Mouse (Mus musculus) Patski (cell line): ENCODE data around the gene Tmie. TPM values are rescaled to one million over a fixed set of nuclear protein-coding genes. Genes with fewer than 3 reads are reported as not detected.

Source experiments
- ATAC-seq: fragments of 100-300 bp; one replicate; pipeline ENCODE4 v1.8.0; 2021
- CTCF ChIA-PET: fragments of 350-600 bp; sonication (Branson Sonifier 250); formaldehyde crosslinking; loops from one replicate; lab custom pipeline; 2022; ENCODE audit warnings: inconsistent platforms; lab: Charles Lee
- POLR2A ChIA-PET: fragments of 350-600 bp; sonication (Branson Sonifier 250); formaldehyde crosslinking; loops from one replicate; lab custom pipeline; 2022; ENCODE audit warnings: antibody characterized with exemption, inconsistent platforms; lab: Charles Lee
- DNase-seq: peaks from one replicate; pipeline ENCODE4 v3.0.0-alpha.2; 2011; ENCODE audit warnings: low read depth, low spot score
- H3K27me3 ChIP-seq: fragments of 371-371 bp; one replicate; pipeline ENCODE4 v1.5.1; 2021
- CTCF ChIP-seq: fragments of 100-300 bp; IDR thresholded peaks from one replicate; pipeline ENCODE4 v1.5.1; 2021
- in situ Hi-C: fragments of 300-500 bp; cut with MboI; formaldehyde crosslinking; loops from 3 replicates; pipeline ENCODE4 v1.11.1; 2018; ENCODE audit warnings: low pct_unique_long_range_greater_than_20kb, mixed read lengths
- polyA plus RNA-seq: library from polyadenylated mRNA; unstranded; gene quantifications from one replicate; pipeline ENCODE4 v1.2.3, GENCODE M21; 2021

The Tmie gene
- polyA plus RNA-seq, 1 experiment from 2014 or later = 5.1 TPM

GRCm38 (mm10) chr9:110874660-110875191 is 5.2 kb downstream of the Tmie start:
- in situ Hi-C loops = loop anchor here (5.0 to 10.0 kb wide), 3 partner anchors 157 to 450 kb away; no protein-coding TSS in a partner anchor
- POLR2A ChIA-PET = no interaction called here
- H3K27me3 ChIP-seq = no peaks in the 10 kb centered on the region
- no peak for TF ChIP-seq CTCF
- CTCF ChIA-PET = interaction anchor here (2.3 kb wide), 1 partner anchor 93 kb away, joined by 14 read pairs; no protein-coding TSS in a partner anchor
- DNase-seq = no peak
- ATAC-seq = no peak

DNA sequence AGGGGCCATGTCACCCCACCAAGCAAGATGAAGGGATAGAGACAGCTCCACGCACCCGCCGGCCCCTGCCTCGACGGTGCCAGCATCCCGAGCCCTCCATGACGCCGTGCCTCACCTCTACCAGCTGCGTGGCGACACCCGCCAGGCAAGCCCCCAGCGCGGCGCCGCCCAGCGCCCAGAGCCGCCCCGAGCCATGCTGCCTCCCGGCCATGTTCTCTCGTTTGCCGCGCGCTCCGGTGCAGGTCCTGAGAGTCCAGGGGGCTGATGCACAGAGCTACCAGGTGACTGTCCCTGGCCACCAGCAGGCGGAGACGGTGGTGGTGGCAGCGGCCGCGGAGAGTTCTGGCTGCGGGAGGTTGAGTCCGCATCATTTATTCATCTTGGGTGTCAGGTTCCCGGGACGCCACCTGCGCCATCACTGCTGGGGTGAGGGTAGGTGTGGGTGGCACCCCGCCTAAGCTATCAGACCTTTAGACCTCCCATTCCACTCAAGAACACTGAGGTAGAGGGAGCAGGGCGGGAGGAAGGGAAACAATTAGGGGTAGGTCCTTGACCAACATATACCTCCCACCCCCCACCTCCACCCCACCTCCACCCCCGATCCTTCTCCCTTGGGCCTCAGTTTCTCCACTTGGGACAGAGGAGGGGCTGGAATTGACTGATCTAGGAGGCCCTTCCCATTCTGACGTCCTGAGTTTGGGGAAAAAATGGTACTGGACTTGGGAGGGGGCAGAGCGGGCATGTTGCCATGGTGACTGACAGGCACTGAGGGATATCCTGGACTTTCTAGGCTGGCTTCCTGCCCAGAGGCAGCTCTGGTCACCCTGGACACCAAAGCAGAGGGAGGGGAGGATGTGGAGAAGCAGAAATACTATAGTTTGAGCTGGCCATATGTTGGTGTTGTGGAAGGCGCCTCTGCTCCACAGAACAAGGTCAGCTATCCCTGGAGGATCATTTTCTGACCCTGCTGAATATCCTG is 5.9 kb downstream of the Tmie start:
- ChIA-PET CTCF (interaction anchor here (0.7 to 2.3 kb wide), 2 partner anchors 90 to 93 kb away, joined by 3 to 14 read pairs; no protein-coding TSS in a partner anchor), POLR2A (interaction anchor here (1.0 kb wide), 1 partner anchor 92 kb away, joined by 4 read pairs; no protein-coding TSS in a partner anchor)
- H3K27me3 ChIP-seq = no peaks in the 10 kb centered on the region
- in situ Hi-C loops = loop anchor here (5.0 to 10.0 kb wide), 3 partner anchors 157 to 449 kb away; no protein-coding TSS in a partner anchor
- DNase-seq (no peak), ATAC-seq (no peak)
- TF ChIP-seq CTCF = no peak

DNA sequence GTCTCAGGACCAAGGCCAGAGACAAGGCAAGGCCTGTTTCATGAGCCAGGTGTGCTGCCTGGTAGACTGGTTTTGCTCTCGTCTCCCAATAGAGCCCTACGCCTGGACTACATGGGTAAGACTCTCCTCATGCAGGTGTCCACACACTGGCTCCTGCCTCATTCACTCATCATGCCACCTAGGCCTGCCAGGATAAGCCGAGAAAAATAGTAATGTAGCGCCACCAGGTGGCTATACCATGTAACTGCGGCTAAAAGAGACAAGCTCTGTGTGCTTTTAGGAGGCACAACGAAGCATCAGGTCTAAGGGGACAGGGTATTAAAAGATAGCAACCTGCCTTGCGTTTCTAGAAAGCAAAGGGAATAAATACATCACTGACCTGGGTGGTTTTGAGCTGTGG is 8.9 kb downstream of the Tmie start:
- POLR2A ChIA-PET = no interaction called here
- in situ Hi-C loops = loop anchor here (5.0 to 10.0 kb wide), 3 partner anchors 154 to 446 kb away; no protein-coding TSS in a partner anchor
- ATAC-seq (peak; percentile 18), DNase-seq (no peak)
- CTCF ChIA-PET = interaction anchor here (0.6 to 4.1 kb wide), 9 partner anchors 9 to 155 kb away, joined by 3 to 28 read pairs (median 4); partner anchors contain the start of genes Als2cl and Tmie
- no peaks in the 10 kb centered on the region for H3K27me3 ChIP-seq
- no peak for TF ChIP-seq CTCF

DNA sequence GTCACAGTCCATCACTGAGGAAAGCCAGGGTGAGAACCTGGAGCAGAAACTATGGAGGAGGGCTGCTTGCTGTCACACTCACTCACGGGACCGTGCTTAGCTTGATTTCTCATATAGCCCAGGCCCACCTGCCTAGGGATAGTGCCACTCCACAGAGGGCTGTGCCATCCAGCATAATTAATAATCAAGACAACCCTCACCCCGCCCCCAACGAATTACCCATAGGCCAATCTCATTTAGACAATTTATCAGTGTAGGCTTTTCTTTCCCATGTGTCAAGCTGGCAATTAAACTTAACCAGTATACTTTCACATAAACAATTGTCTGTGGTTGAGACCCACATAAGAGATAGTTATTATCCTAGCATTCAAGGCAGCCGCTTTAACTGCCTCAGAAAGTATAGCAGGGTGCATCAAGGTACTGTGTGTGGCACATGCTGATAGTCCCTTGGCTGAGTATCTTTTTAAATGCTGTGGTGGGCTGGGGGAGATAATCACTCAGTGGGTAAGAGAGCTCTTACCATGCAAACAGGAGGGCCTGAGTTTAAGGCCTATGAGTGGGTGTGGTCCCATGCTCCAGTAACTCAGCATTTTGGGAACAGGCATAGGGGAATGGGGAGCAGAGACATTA is 20.8 kb downstream of the Tmie start:
- H3K27me3 ChIP-seq = no peaks in the 10 kb centered on the region
- in situ Hi-C loops = no loop called here
- ChIA-PET CTCF (interaction anchor here (1.4 kb wide), 1 partner anchor 78 kb away, joined by 3 read pairs; no protein-coding TSS in a partner anchor), POLR2A (no interaction called here)
- no peak for ATAC-seq
- no peak for TF ChIP-seq CTCF
- DNase-seq = no peak

- CTCF ChIA-PET = no interaction called here
- no peak for ATAC-seq
- no peak for DNase-seq
- TF ChIP-seq CTCF = no peak
- H3K27me3 ChIP-seq = no peaks in the 10 kb centered on the region
- in situ Hi-C loops = no loop called here
- POLR2A ChIA-PET = no interaction called here
Observed at GRCm38 (mm10) chr9:110858523-110858922, 21.4 kb downstream of the Tmie start.

- ATAC-seq (no peak), DNase-seq (no peak)
- in situ Hi-C loops = no loop called here
- CTCF ChIA-PET = no interaction called here
- TF ChIP-seq CTCF = no peak
- POLR2A ChIA-PET = interaction anchor here (0.6 kb wide), 1 partner anchor 74 kb away, joined by 11 read pairs; no protein-coding TSS in a partner anchor
- no peaks in the 10 kb centered on the region for H3K27me3 ChIP-seq
Observed at GRCm38 (mm10) chr9:110857781-110858472, 22.0 kb downstream of the Tmie start, which contains the start of gene Prss50. Gene Prss50, plus strand, starts transcription at chr9:110857967.

DNA sequence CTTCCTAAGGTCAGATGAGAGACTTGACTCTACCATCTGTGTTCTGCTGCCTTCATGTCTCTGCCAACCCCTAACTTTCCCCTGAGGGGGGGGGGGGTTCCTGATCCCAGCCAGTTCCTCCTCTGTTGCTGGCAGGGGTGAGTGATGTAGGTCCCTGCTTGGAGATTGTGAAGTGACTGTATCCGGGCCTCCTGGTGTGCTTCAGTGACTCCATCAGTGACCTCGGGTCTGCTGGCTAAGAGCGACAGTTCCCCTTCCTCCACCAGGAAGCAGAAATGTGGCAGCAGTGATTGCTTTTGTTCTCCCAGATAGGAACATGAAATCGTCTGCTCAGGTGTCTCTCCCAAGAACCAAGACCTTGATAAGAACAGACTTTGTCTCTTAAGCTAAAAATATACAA is 23.0 kb downstream of the Tmie start:
- TF ChIP-seq CTCF = no peak
- ChIA-PET POLR2A (no interaction called here), CTCF (no interaction called here)
- no peaks in the 10 kb centered on the region for H3K27me3 ChIP-seq
- DNase-seq (no peak), ATAC-seq (no peak)
- in situ Hi-C loops = no loop called here

GRCm38 (mm10) chr9:110855903-110856302 is 24.0 kb downstream of the Tmie start:
- in situ Hi-C loops = no loop called here
- CTCF ChIA-PET = interaction anchor here (1.3 kb wide), 1 partner anchor 74 kb away, joined by 7 read pairs; no protein-coding TSS in a partner anchor
- TF ChIP-seq CTCF = no peak
- ATAC-seq (no peak), DNase-seq (no peak)
- no peaks in the 10 kb centered on the region for H3K27me3 ChIP-seq
- POLR2A ChIA-PET = no interaction called here

GRCm38 (mm10) chr9:110849162-110849561 is 30.8 kb downstream of the Tmie start:
- CTCF ChIA-PET = interaction anchor here (0.9 to 1.2 kb wide), 2 partner anchors 13 to 68 kb away, joined by 3 to 4 read pairs; no protein-coding TSS in a partner anchor
- H3K27me3 ChIP-seq = no peaks in the 10 kb centered on the region
- TF ChIP-seq CTCF = no peak
- peak; percentile 82 for ATAC-seq
- POLR2A ChIA-PET = interaction anchor here (1.2 kb wide), 1 partner anchor 30 kb away, joined by 3 read pairs; the partner anchor contains the start of genes Als2cl and Tmie
- in situ Hi-C loops = no loop called here
- DNase-seq = peak; percentile 70
